Mouse (Mus musculus) left cerebral cortex, adult 2 months (tissue): Measurements from ENCODE around the gene Gm11444. TPM values are rescaled to one million over a fixed set of nuclear protein-coding genes. Genes with fewer than 3 reads are reported as not detected.

Experiments
- DNase-seq, 2 experiments: peaks; one replicate each; pipeline ENCODE4 v3.0.0; 2021 to 2022; ENCODE audit warnings: low spot score in 2 of 2, mixed read lengths in 1 of 2; ENCODE audit errors: extremely low spot score in 1 of 2
- H3K27ac ChIP-seq: fragments of 200-600 bp; 2 replicates; pipeline ENCODE4 v1.8.1; 2022
- H3K4me3 ChIP-seq: fragments of 200-600 bp; 2 replicates; pipeline ENCODE4 v1.8.1; 2022
- CTCF ChIP-seq: fragments of 200-600 bp; IDR thresholded peaks from 2 replicates; pipeline ENCODE4 v1.8.1; 2022; ENCODE audit warnings: antibody characterized with exemption, mild to moderate bottlenecking, moderate library complexity
- intact Hi-C: fragments of 180-260 bp; cut with DNase I; formaldehyde crosslinking; loops from one replicate; pipeline ENCODE4 v1.15.1; 2025
- total RNA-seq, 2 experiments: library from RNA; stranded (reverse); gene quantifications; 2 replicates each; pipeline ENCODE4 v1.2.3; 2021

Gm11444 gene
- total RNA-seq, 2 experiments from 2014 or later, result not detected

- Histone ChIP-seq H3K27ac (no peak overlapping the region), H3K4me3 (no peak overlapping the region)
- intact Hi-C loops, result loop anchor here (2.0 kb wide), 1 partner anchor 54 kb away; no protein-coding TSS in a partner anchor
- no peak for TF ChIP-seq CTCF
- no peak for DNase-seq
These were observed 15.7 kb downstream of the Gm11444 start for GRCm38 (mm10) chr11:85834386-85834931.

- DNase-seq, result no peak
- no peak overlapping the region for H3K27ac ChIP-seq
- no peak for TF ChIP-seq CTCF
- intact Hi-C loops, result loop anchor here (2.0 kb wide), 1 partner anchor 55 kb away; no protein-coding TSS in a partner anchor
- H3K4me3 ChIP-seq, result no peak overlapping the region
These were observed 16.3 kb downstream of the Gm11444 start for GRCm38 (mm10) chr11:85833761-85834385.

GRCm38 (mm10) chr11:85833081-85833521, 17.0 kb downstream of the Gm11444 start:
- TF ChIP-seq CTCF, result no peak
- intact Hi-C loops, result no loop called here
- no peak for DNase-seq

GRCm38 (mm10) chr11:85832231-85832924, 17.8 kb downstream of the Gm11444 start, which contains the start of gene Tbx2:
Tbx2 (plus strand) TSS chr11:85832551.
- Histone ChIP-seq H3K4me3 (peak within 1 kb of the TSS; percentile 7; the same call in 1 of the 2 replicates), H3K27ac (no peak within 1 kb of the TSS)
- no peak for TF ChIP-seq CTCF
- no peak for DNase-seq
- intact Hi-C loops, result no loop called here

More at GRCm38 (mm10) chr11:85833081-85833521, 17.0 kb downstream of the Gm11444 start:
- no peak overlapping the region for H3K4me3 ChIP-seq
- no peak overlapping the region for H3K27ac ChIP-seq

- TF ChIP-seq CTCF, result no peak
- no peak overlapping the region for H3K27ac ChIP-seq
- DNase-seq, result no peak
- intact Hi-C loops, result no loop called here
- no peak overlapping the region for H3K4me3 ChIP-seq
These were observed 18.4 kb downstream of the Gm11444 start for GRCm38 (mm10) chr11:85831656-85832230.

GRCm38 (mm10) chr11:85830901-85831341, 19.2 kb downstream of the Gm11444 start:
- intact Hi-C loops, result no loop called here
- H3K4me3 ChIP-seq, result no peak overlapping the region
- no peak overlapping the region for H3K27ac ChIP-seq
- TF ChIP-seq CTCF, result no peak; the same call in 1 of the 2 replicates
- no peak for DNase-seq

- TF ChIP-seq CTCF, result no peak
- no peak overlapping the region for H3K4me3 ChIP-seq
- no peak for DNase-seq
- H3K27ac ChIP-seq, result no peak overlapping the region
- intact Hi-C loops, result no loop called here
These were observed 20.4 kb downstream of the Gm11444 start for GRCm38 (mm10) chr11:85829520-85830440.

GRCm38 (mm10) chr11:85828691-85829519, 21.2 kb downstream of the Gm11444 start:
- intact Hi-C loops, result no loop called here
- no peak for TF ChIP-seq CTCF
- H3K4me3 ChIP-seq, result no peak overlapping the region
- no peak for DNase-seq
- H3K27ac ChIP-seq, result no peak overlapping the region

- no peak for TF ChIP-seq CTCF
- H3K4me3 ChIP-seq, result no peak overlapping the region
- H3K27ac ChIP-seq, result no peak overlapping the region
- DNase-seq, result no peak
- intact Hi-C loops, result no loop called here
These were observed 22.8 kb downstream of the Gm11444 start for GRCm38 (mm10) chr11:85827342-85827741.

GRCm38 (mm10) chr11:85825823-85826222, 24.3 kb downstream of the Gm11444 start:
- no peak overlapping the region for H3K27ac ChIP-seq
- no peak for DNase-seq
- no peak overlapping the region for H3K4me3 ChIP-seq
- intact Hi-C loops, result no loop called here
- no peak for TF ChIP-seq CTCF
